Comparison of ENCODE assay signal across 11 mouse cellular contexts in genomic region chr12:29740346-29741025, GRCm38 (mm10).
DNase-seq lines count a peak whose midpoint lies in the region; ATAC-seq and TF ChIP-seq lines count a peak whose summit lies in the region.
"Had no signal": no experiment of that assay in that cellular context is flagged by ENCODE, and none has a peak within 500 bp of the region (broad histone marks: within the 10 kb centered on the region; RNA-seq: fewer than 3 reads in every experiment).

No protein-coding gene starts in this region.

- no peaks in the 10 kb centered on the region for H3K9me3 ChIP-seq in forebrain, embryonic 14.5 days (replicated peaks; ENCODE audit: control insufficient read depth, low read length)
- H3K9me3 ChIP-seq in intestine, postnatal 0 days (ENCODE audit: control insufficient read depth): no peaks in the 10 kb centered on the region

- H3K4me1 ChIP-seq in forebrain, embryonic 14.5 days (ENCODE audit: control insufficient read depth, insufficient read depth, low read length): no peaks in the 10 kb centered on the region
- H3K4me1 ChIP-seq in intestine, postnatal 0 days (replicated peaks; ENCODE audit: control insufficient read depth, insufficient read depth, low read length): no peaks in the 10 kb centered on the region

- TF ChIP-seq CTCF in intestine, postnatal 0 days (IDR thresholded peaks at IDR 0.05; ENCODE audit: low read depth): no peak

- H3K4me3 ChIP-seq in forebrain, embryonic 14.5 days (ENCODE audit: low read depth, low read length): no peak overlapping the region
- no peak overlapping the region for H3K4me3 ChIP-seq in intestine, postnatal 0 days (ENCODE audit: low read depth, low read length)

- no peaks in the 10 kb centered on the region for H3K36me3 ChIP-seq in forebrain, embryonic 14.5 days (ENCODE audit: control insufficient read depth, insufficient read depth, low read length)
- no peaks in the 10 kb centered on the region for H3K36me3 ChIP-seq in intestine, postnatal 0 days (ENCODE audit: control insufficient read depth, insufficient read depth)

- H3K27ac ChIP-seq in forebrain, embryonic 14.5 days (ENCODE audit: low read depth, low read length): peak overlapping the region; percentile 66
- no peak overlapping the region for H3K27ac ChIP-seq in intestine, postnatal 0 days (ENCODE audit: low read depth, low read length)

- peak; percentile 61; the same call in 1 of the 2 replicates for ATAC-seq in forebrain, embryonic 14.5 days
- ATAC-seq in intestine, postnatal 0 days: no peak
- ATAC-seq: CD4-positive, CD25-positive, alpha-beta regulatory T cell, adult 4 months had no signal

- no peaks in the 10 kb centered on the region for H3K27me3 ChIP-seq in forebrain, embryonic 14.5 days (replicated peaks; ENCODE audit: control insufficient read depth, insufficient read depth, low read length)
- H3K27me3 ChIP-seq in intestine, postnatal 0 days (replicated peaks; ENCODE audit: control insufficient read depth, insufficient read depth, low read length): no peaks in the 10 kb centered on the region

- no peak overlapping the region for H3K9ac ChIP-seq in forebrain, embryonic 14.5 days (ENCODE audit: low read length)
- no peak overlapping the region for H3K9ac ChIP-seq in intestine, postnatal 0 days (ENCODE audit: low read depth, low read length)

- peak; percentile 26 to 30 for DNase-seq in left cerebral cortex, adult 18-20 months (ENCODE audit: low spot score in 2 of 2)
- no peak for DNase-seq in left cerebral cortex, adult 11 months (ENCODE audit: low spot score)
- DNase-seq in forebrain, embryonic 14.5 days (ENCODE audit: low spot score): peak; percentile 70
- peak; percentile 48 to 77 for DNase-seq in layer of hippocampus, postnatal 14 days (ENCODE audit: low spot score in 2 of 2)
- DNase-seq in right cerebral cortex, postnatal 10 days (ENCODE audit: low spot score in 2 of 2): peak; percentile 55 to 85
- DNase-seq in embryo, embryonic 11 days: no peak
- no peak for DNase-seq in Muller cell, postnatal 12 days (ENCODE audit: inconsistent ontology term)
- DNase-seq: kidney, postnatal 36 days; thymus, postnatal 25 days had no signal

- no peak overlapping the region for H3K4me2 ChIP-seq in forebrain, embryonic 14.5 days (ENCODE audit: low read length)
- no peak overlapping the region for H3K4me2 ChIP-seq in intestine, postnatal 0 days (replicated peaks; ENCODE audit: low read depth)

- WGBS in forebrain, embryonic 14.5 days: 37% methylated on average over 8 of the region's 8 CpGs
- WGBS in intestine, postnatal 0 days: 80% methylated on average over 8 of the region's 8 CpGs

Comparison
In these comparisons a context has a peak if more than half of its experiments do, and no peak if none do; other contexts are left out.
1. DNase-seq: peak in left cerebral cortex, adult 18-20 months (2 of 2), forebrain, embryonic 14.5 days (single experiment), layer of hippocampus, postnatal 14 days (2 of 2) and right cerebral cortex, postnatal 10 days (2 of 2); none in left cerebral cortex, adult 11 months (single experiment), embryo, embryonic 11 days (single experiment) and Muller cell, postnatal 12 days (single experiment).